In genomic region chr17:24839842-24840241, GRCm38 (mm10) we compare ENCODE assay signal across 8 mouse cellular contexts. TPM values are rescaled to one million over a fixed set of nuclear protein-coding genes. Genes with fewer than 3 reads are reported as not detected.
DNase-seq lines count a peak whose midpoint lies in the region; ATAC-seq and TF ChIP-seq lines count a peak whose summit lies in the region.

TSS of gene Hagh (plus strand) at chr17:24840143.

- H3K36me3 ChIP-seq in lung, postnatal 0 days (ENCODE audit: insufficient read depth, low read length): no peaks in the 10 kb centered on the region
- H3K36me3 ChIP-seq in embryonic facial prominence, embryonic 13.5 days: no peaks in the 10 kb centered on the region
- H3K36me3 ChIP-seq in heart, embryonic 13.5 days: no peaks in the 10 kb centered on the region
- no peaks in the 10 kb centered on the region for H3K36me3 ChIP-seq in myocyte (ENCODE audit: control insufficient read depth, insufficient read depth)

- no peaks in the 10 kb centered on the region for H3K4me1 ChIP-seq in lung, postnatal 0 days (ENCODE audit: insufficient read depth, low read depth, low read length)
- no peaks in the 10 kb centered on the region for H3K4me1 ChIP-seq in embryonic facial prominence, embryonic 13.5 days
- peaks cover 6% of the 10 kb centered on the region for H3K4me1 ChIP-seq in heart, embryonic 13.5 days

- H3K27me3 ChIP-seq in lung, postnatal 0 days (replicated peaks; ENCODE audit: insufficient read depth, low read length): no peaks in the 10 kb centered on the region
- peaks cover 26% of the 10 kb centered on the region for H3K27me3 ChIP-seq in embryonic facial prominence, embryonic 13.5 days
- peaks cover 62% of the 10 kb centered on the region for H3K27me3 ChIP-seq in heart, embryonic 13.5 days (replicated peaks)
- peaks cover 5% of the 10 kb centered on the region for H3K27me3 ChIP-seq in myocyte (ENCODE audit: control insufficient read depth, insufficient read depth, insufficient read length)

- WGBS in lung, postnatal 0 days: 58% methylated on average over 8 of the region's 8 CpGs
- WGBS in embryonic facial prominence, embryonic 13.5 days: 58% methylated on average over 8 of the region's 8 CpGs
- WGBS in heart, embryonic 13.5 days: 57% methylated on average over 8 of the region's 8 CpGs

- H3K27ac ChIP-seq in lung, postnatal 0 days (ENCODE audit: low read length): no peak within 1 kb of the TSS
- H3K27ac ChIP-seq in embryonic facial prominence, embryonic 13.5 days: no peak within 1 kb of the TSS
- no peak within 1 kb of the TSS for H3K27ac ChIP-seq in heart, embryonic 13.5 days (replicated peaks)

- intact Hi-C loops in left cerebral cortex, postnatal 14 days (cut with DNase I): no loop called here

- TF ChIP-seq CTCF in lung, postnatal 0 days (IDR thresholded peaks at IDR 0.05): no peak

- H3K79me2 ChIP-seq in myocyte (ENCODE audit: control insufficient read depth, insufficient read depth): no peaks in the 10 kb centered on the region

- H3K4me2 ChIP-seq in lung, postnatal 0 days (replicated peaks; ENCODE audit: low read depth, low read length): no peak within 1 kb of the TSS
- no peak within 1 kb of the TSS for H3K4me2 ChIP-seq in embryonic facial prominence, embryonic 13.5 days
- H3K4me2 ChIP-seq in heart, embryonic 13.5 days: no peak within 1 kb of the TSS
- H3K4me2 ChIP-seq in myocyte (ENCODE audit: low read depth): no peak within 1 kb of the TSS

- H3K4me3 ChIP-seq in lung, postnatal 0 days (ENCODE audit: low read depth, low read length): no peak within 1 kb of the TSS
- H3K4me3 ChIP-seq in embryonic facial prominence, embryonic 13.5 days: no peak within 1 kb of the TSS
- no peak within 1 kb of the TSS for H3K4me3 ChIP-seq in heart, embryonic 13.5 days
- no peak within 1 kb of the TSS for H3K4me3 ChIP-seq in myocyte

- no peaks in the 10 kb centered on the region for H3K9me3 ChIP-seq in lung, postnatal 0 days (ENCODE audit: low read length)
- no peaks in the 10 kb centered on the region for H3K9me3 ChIP-seq in embryonic facial prominence, embryonic 13.5 days
- H3K9me3 ChIP-seq in heart, embryonic 13.5 days: no peaks in the 10 kb centered on the region

- H3K9ac ChIP-seq in lung, postnatal 0 days (replicated peaks; ENCODE audit: low read depth): no peak within 1 kb of the TSS
- H3K9ac ChIP-seq in embryonic facial prominence, embryonic 13.5 days: no peak within 1 kb of the TSS
- H3K9ac ChIP-seq in heart, embryonic 13.5 days: no peak within 1 kb of the TSS

- no peak for TF ChIP-seq POLR2A in myocyte (IDR thresholded peaks at IDR 0.05; ENCODE audit: insufficient read length, low read depth)

- no peak for DNase-seq in lung, postnatal 0 days (ENCODE audit: low spot score)
- DNase-seq in lung, postnatal 14 days: no peak
- no peak for DNase-seq in left cerebral cortex, postnatal 14 days (ENCODE audit: low spot score in 2 of 2)
- no peak for DNase-seq in ovary, postnatal 14 days (ENCODE audit: low spot score)
- DNase-seq in lung, postnatal 36 days: no peak

- no peak for TF ChIP-seq EP300 in lung, postnatal 0 days (IDR thresholded peaks at IDR 0.05)

- ATAC-seq in lung, postnatal 0 days: no peak
- no peak for ATAC-seq in embryonic facial prominence, embryonic 13.5 days (ENCODE audit: insufficient number of reproducible peaks, insufficient read depth, low FRiP score, low TSS enrichment, low read depth)
- ATAC-seq in heart, embryonic 13.5 days (ENCODE audit: extremely low read depth, insufficient number of reproducible peaks, low FRiP score, low TSS enrichment): no peak

- no peak within 1 kb of the TSS for H3ac ChIP-seq in myocyte (ENCODE audit: control insufficient read depth, insufficient read length)

TF ChIP-seq in myocyte, 11 proteins besides CTCF, POLR2A, EP300 and RAD21:
- TF ChIP-seq TCF3 (IDR thresholded peaks at IDR 0.05; ENCODE audit: insufficient read length, low read depth) (no peak), SRF (IDR thresholded peaks at IDR 0.05; ENCODE audit: control insufficient read depth, insufficient read length, low read depth) (no peak), REST (IDR thresholded peaks at IDR 0.05; ENCODE audit: insufficient read depth, insufficient read length) (no peak), MAX (IDR thresholded peaks at IDR 0.05; ENCODE audit: low read depth) (no peak), POLR2AphosphoS2 (IDR thresholded peaks at IDR 0.05; ENCODE audit: insufficient read length, low read depth) (no peak), TCF12 (IDR thresholded peaks at IDR 0.05; ENCODE audit: insufficient read depth, poor library complexity, severe bottlenecking) (no peak), E2F4 (IDR thresholded peaks at IDR 0.05; ENCODE audit: insufficient read depth) (no peak), USF1 (IDR thresholded peaks at IDR 0.05; ENCODE audit: low read depth) (no peak), MYOG (IDR thresholded peaks at IDR 0.05; ENCODE audit: control insufficient read depth in 1 of 3, insufficient read depth in 1 of 3, insufficient read length in 2 of 3, low read depth in 2 of 3) (no peak), CEBPB (IDR thresholded peaks at IDR 0.05; ENCODE audit: insufficient read depth, poor library complexity, severe bottlenecking) (no peak), MYOD1 (IDR thresholded peaks at IDR 0.05; ENCODE audit: control insufficient read depth in 1 of 3, insufficient read length in 2 of 3, low read depth in 2 of 3) (no peak)
TF ChIP-seq in myocyte: peak in this region for 0.

RNA-seq across cellular contexts. Expression of gene Hagh, which starts in this region (rescaled TPM):
- polyA plus RNA-seq in lung, postnatal 0 days (2015; fragmentation: Nextera tagmentation; extraction: Ambion mirVana): 54.5 and 56.8 TPM in 2 replicates
- polyA plus RNA-seq in embryonic facial prominence, embryonic 13.5 days (2015; fragmentation: Nextera tagmentation; extraction: Ambion mirVana): 28.3 and 28.4 TPM in 2 replicates
- polyA plus RNA-seq in heart, embryonic 13.5 days (2015; fragmentation: Nextera tagmentation; extraction: Ambion mirVana): 47.3 and 54.5 TPM in 2 replicates
- 100 to 1,000 TPM; 120 to 135 TPM for total RNA-seq in left cerebral cortex, postnatal 14 days (2021)
- 58.3 TPM for polyA plus RNA-seq in myocyte (2012; fragmentation: generic; extraction: Trizol)
